ENCODE assay signal across 9 mouse cellular contexts in genomic region chr8:105223850-105224249, GRCm38 (mm10). TPM values are rescaled to one million over a fixed set of nuclear protein-coding genes. Genes with fewer than 3 reads are reported as not detected.
DNase-seq lines count a peak whose midpoint lies in the region; ATAC-seq and TF ChIP-seq lines count a peak whose summit lies in the region.
"Had no signal": no experiment of that assay in that cellular context is flagged by ENCODE, and none has a peak within 500 bp of the region (broad histone marks: within the 10 kb centered on the region; RNA-seq: fewer than 3 reads in every experiment).

No protein-coding gene starts in this region.

- H3K36me3 ChIP-seq in embryonic facial prominence, embryonic 12.5 days, result no peaks in the 10 kb centered on the region
- H3K36me3 ChIP-seq in heart, embryonic 11.5 days (ENCODE audit: control insufficient read depth, insufficient read depth, low read length), result no peaks in the 10 kb centered on the region
- no peaks in the 10 kb centered on the region for H3K36me3 ChIP-seq in midbrain, embryonic 15.5 days (replicated peaks)

- no peak overlapping the region for H3K4me3 ChIP-seq in left cerebral cortex, adult 2 months
- no peak overlapping the region for H3K4me3 ChIP-seq in embryonic facial prominence, embryonic 12.5 days
- no peak overlapping the region for H3K4me3 ChIP-seq in heart, embryonic 11.5 days (ENCODE audit: low read depth, low read length)
- no peak overlapping the region for H3K4me3 ChIP-seq in midbrain, embryonic 15.5 days

- H3K9me3 ChIP-seq in embryonic facial prominence, embryonic 12.5 days, result no peaks in the 10 kb centered on the region
- H3K9me3 ChIP-seq in heart, embryonic 11.5 days (replicated peaks; ENCODE audit: control insufficient read depth, low read length), result no peaks in the 10 kb centered on the region
- no peaks in the 10 kb centered on the region for H3K9me3 ChIP-seq in midbrain, embryonic 15.5 days

- peak overlapping the region; percentile 81; the same call in 1 of the 2 replicates for H3K9ac ChIP-seq in embryonic facial prominence, embryonic 12.5 days
- no peak overlapping the region; the same call in 1 of the 2 replicates for H3K9ac ChIP-seq in heart, embryonic 11.5 days (ENCODE audit: low read depth, low read length)
- H3K9ac ChIP-seq in midbrain, embryonic 15.5 days, result no peak overlapping the region

- H3K27ac ChIP-seq in left cerebral cortex, adult 2 months, result peak overlapping the region; percentile 71; the same call in 1 of the 2 replicates
- no peak overlapping the region for H3K27ac ChIP-seq in embryonic facial prominence, embryonic 12.5 days
- H3K27ac ChIP-seq in heart, embryonic 11.5 days (ENCODE audit: low read depth, low read length), result peak overlapping the region; percentile 92; the same call in 1 of the 2 replicates
- H3K27ac ChIP-seq in midbrain, embryonic 15.5 days, result no peak overlapping the region

- H3K27me3 ChIP-seq in embryonic facial prominence, embryonic 12.5 days, result no peaks in the 10 kb centered on the region
- H3K27me3 ChIP-seq in heart, embryonic 11.5 days (ENCODE audit: control insufficient read depth, insufficient read depth, low read length), result no peaks in the 10 kb centered on the region
- no peaks in the 10 kb centered on the region for H3K27me3 ChIP-seq in midbrain, embryonic 15.5 days (replicated peaks)

- no peak for DNase-seq in left cerebral cortex, adult 2 months (ENCODE audit: extremely low spot score in 1 of 2, low spot score in 2 of 2)
- DNase-seq in left cerebral cortex, adult 8-10 months (ENCODE audit: low spot score in 2 of 2), result no peak
- DNase-seq in ovary, postnatal 36 days (ENCODE audit: low spot score), result no peak
- no peak for DNase-seq in layer of hippocampus, postnatal 14 days (ENCODE audit: low spot score in 2 of 2)
- DNase-seq: lung, postnatal 14 days had no signal

- H3K4me2 ChIP-seq in embryonic facial prominence, embryonic 12.5 days (replicated peaks), result peak overlapping the region; percentile 59; the same call in 1 of the 2 replicates
- peak overlapping the region; percentile 76 for H3K4me2 ChIP-seq in heart, embryonic 11.5 days
- 0 out of 2 replicates have a peak overlapping the region, but pooled peaks have one; percentile 67 for H3K4me2 ChIP-seq in midbrain, embryonic 15.5 days

- intact Hi-C loops in left cerebral cortex, adult 2 months (cut with DNase I), result loop anchor here (5.0 kb wide), 1 partner anchor 52 kb away; the partner anchor contains the start of gene Cbfb

- no peak for TF ChIP-seq CTCF in left cerebral cortex, adult 2 months (IDR thresholded peaks at IDR 0.05)

- ATAC-seq in embryonic facial prominence, embryonic 12.5 days (ENCODE audit: insufficient number of reproducible peaks, insufficient read depth, low FRiP score, low TSS enrichment), result no peak
- no peak for ATAC-seq in heart, embryonic 11.5 days (replicated peaks; ENCODE audit: insufficient number of reproducible peaks, low FRiP score, low TSS enrichment)
- ATAC-seq in midbrain, embryonic 15.5 days (replicated peaks), result no peak

- peaks cover 10% of the 10 kb centered on the region for H3K4me1 ChIP-seq in embryonic facial prominence, embryonic 12.5 days
- peaks cover 9% of the 10 kb centered on the region for H3K4me1 ChIP-seq in heart, embryonic 11.5 days (ENCODE audit: control insufficient read depth, insufficient read depth, low read length)
- H3K4me1 ChIP-seq in midbrain, embryonic 15.5 days, result peaks cover 25% of the 10 kb centered on the region

- WGBS in embryonic facial prominence, embryonic 12.5 days, result 85% methylated on average over 7 of the region's 7 CpGs
- WGBS in heart, embryonic 11.5 days (ENCODE audit: insufficient replicate concordance), result 66% methylated on average over 7 of the region's 7 CpGs
- WGBS in midbrain, embryonic 15.5 days, result 81% methylated on average over 7 of the region's 7 CpGs

RNA-seq across cellular contexts. Expression of gene D230025D16Rik, which starts 1.1 kb away (rescaled TPM):
- 10 to 100 TPM; 37.9 to 38.3 TPM for total RNA-seq in left cerebral cortex, adult 2 months (2021)
- total RNA-seq in left cerebral cortex, adult 8-10 months (2022), result 10 to 100 TPM; 34.1 to 41.5 (median 38.7) TPM
- 26.3 and 26.7 TPM in 2 replicates for polyA plus RNA-seq in embryonic facial prominence, embryonic 12.5 days (2016; fragmentation: Nextera tagmentation; extraction: Ambion mirVana)
- polyA plus RNA-seq in heart, embryonic 11.5 days (2014; fragmentation: Nextera tagmentation; extraction: Ambion mirVana), result 20.9 and 21.6 TPM in 2 replicates
- 37.1 and 37.6 TPM in 2 replicates for polyA plus RNA-seq in midbrain, embryonic 15.5 days (2015; fragmentation: Nextera tagmentation; extraction: Ambion mirVana)
- total RNA-seq in layer of hippocampus, postnatal 14 days (2021), result 10 to 100 TPM; 29.2 to 30.9 TPM

RNA-seq across cellular contexts. Expression of gene B3gnt9, which starts 31.1 kb away (rescaled TPM):
- 1 to 10 TPM; 2.1 to 2.8 TPM for total RNA-seq in left cerebral cortex, adult 2 months (2021)
- total RNA-seq in left cerebral cortex, adult 8-10 months (2022), result 1 to 10 TPM; 4.2 to 5.4 (median 4.8) TPM
- polyA plus RNA-seq in embryonic facial prominence, embryonic 12.5 days (2016; fragmentation: Nextera tagmentation; extraction: Ambion mirVana), result 7.1 and 9.1 TPM in 2 replicates
- polyA plus RNA-seq in heart, embryonic 11.5 days (2014; fragmentation: Nextera tagmentation; extraction: Ambion mirVana), result 8.6 and 10.0 TPM in 2 replicates
- polyA plus RNA-seq in midbrain, embryonic 15.5 days (2015; fragmentation: Nextera tagmentation; extraction: Ambion mirVana), result 8.1 TPM in 2 replicates
- total RNA-seq in layer of hippocampus, postnatal 14 days (2021), result 1 to 10 TPM; 3.6 to 4.2 TPM

RNA-seq across cellular contexts. Expression of gene Tradd, which starts 40.6 kb away (rescaled TPM):
- total RNA-seq in left cerebral cortex, adult 2 months (2021), result 1 to 10 TPM; 8.0 TPM
- total RNA-seq in left cerebral cortex, adult 8-10 months (2022), result 10 to 100 TPM in 2 of 4 experiments, 1 to 10 TPM in 2; 7.9 to 10.9 (median 9.6) TPM
- 17.4 and 18.7 TPM in 2 replicates for polyA plus RNA-seq in embryonic facial prominence, embryonic 12.5 days (2016; fragmentation: Nextera tagmentation; extraction: Ambion mirVana)
- polyA plus RNA-seq in heart, embryonic 11.5 days (2014; fragmentation: Nextera tagmentation; extraction: Ambion mirVana), result 14.3 and 17.0 TPM in 2 replicates
- polyA plus RNA-seq in midbrain, embryonic 15.5 days (2015; fragmentation: Nextera tagmentation; extraction: Ambion mirVana), result 13.5 and 13.6 TPM in 2 replicates
- 1 to 10 TPM; 6.0 to 7.4 TPM for total RNA-seq in layer of hippocampus, postnatal 14 days (2021)

RNA-seq across cellular contexts. Expression of gene Fbxl8, which starts 40.6 kb away (rescaled TPM):
- 1 to 10 TPM in 1 of 2 experiments, under 1 TPM in 1; 1.00 to 1.1 TPM for total RNA-seq in left cerebral cortex, adult 2 months (2021)
- total RNA-seq in left cerebral cortex, adult 8-10 months (2022), result 1 to 10 TPM in 2 of 4 experiments, under 1 TPM in 2; 0.50 to 1.6 (median 1.1) TPM
- 1.2 and 1.4 TPM in 2 replicates for polyA plus RNA-seq in embryonic facial prominence, embryonic 12.5 days (2016; fragmentation: Nextera tagmentation; extraction: Ambion mirVana)
- 2.3 and 2.8 TPM in 2 replicates for polyA plus RNA-seq in heart, embryonic 11.5 days (2014; fragmentation: Nextera tagmentation; extraction: Ambion mirVana)
- polyA plus RNA-seq in midbrain, embryonic 15.5 days (2015; fragmentation: Nextera tagmentation; extraction: Ambion mirVana), result 0.99 and 1.3 TPM in 2 replicates
- total RNA-seq in layer of hippocampus, postnatal 14 days (2021), result 1 to 10 TPM in 1 of 2 experiments, under 1 TPM in 1; 0.52 to 1.1 TPM

RNA-seq across cellular contexts. Expression of gene Hsf4, which starts 45.8 kb away (rescaled TPM):
- total RNA-seq in left cerebral cortex, adult 2 months (2021), result 10 to 100 TPM; 17.2 to 17.5 TPM
- total RNA-seq in left cerebral cortex, adult 8-10 months (2022), result 10 to 100 TPM; 21.3 to 25.7 (median 22.9) TPM
- 0.36 TPM in 1 of 2 replicates, not detected in the other for polyA plus RNA-seq in embryonic facial prominence, embryonic 12.5 days (2016; fragmentation: Nextera tagmentation; extraction: Ambion mirVana)
- polyA plus RNA-seq in heart, embryonic 11.5 days (2014; fragmentation: Nextera tagmentation; extraction: Ambion mirVana), result not detected in 2 replicates
- 0.25 and 0.42 TPM in 2 replicates for polyA plus RNA-seq in midbrain, embryonic 15.5 days (2015; fragmentation: Nextera tagmentation; extraction: Ambion mirVana)
- 1 to 10 TPM; 1.4 to 1.9 TPM for total RNA-seq in layer of hippocampus, postnatal 14 days (2021)
- total RNA-seq: common myeloid progenitor, adult 5-6 weeks had no signal

Comparison
In these comparisons a context has a peak if more than half of its experiments do, and no peak if none do; other contexts are left out.
1. H3K27ac ChIP-seq: peak in left cerebral cortex, adult 2 months (single experiment) and heart, embryonic 11.5 days (single experiment); none in embryonic facial prominence, embryonic 12.5 days (single experiment) and midbrain, embryonic 15.5 days (single experiment).
2. Peak in every context shown above with its lines, with median percentiles within 50 percentile points of each other: H3K4me2 ChIP-seq.